Mouse (Mus musculus) A20 (cell line): ENCODE results near the gene Spata6.
A peak's percentile ranks its signal among the peaks of the same experiment; 100 is the strongest.

Experiments
- DNase-seq: peaks from one replicate; pipeline ENCODE4 v3.0.0-alpha.2; 2011; ENCODE audit warnings: low read depth, low spot score

The Spata6 gene

GRCm38 (mm10) chr4:111719776-111720661 lies at the start of gene Spata6:
Spata6 (plus strand) TSS chr4:111719984.
- DNase-seq, result peak; percentile 80

GRCm38 (mm10) chr4:111670566-111671421 lies 49.0 kb upstream of the Spata6 start:
- no peak for DNase-seq

- no peak for DNase-seq
These were observed 48.3 kb upstream of the Spata6 start for GRCm38 (mm10) chr4:111671440-111671839.

- no peak for DNase-seq
These were observed 45.9 kb upstream of the Spata6 start for GRCm38 (mm10) chr4:111673904-111674303.

GRCm38 (mm10) chr4:111681926-111682325 lies 37.9 kb upstream of the Spata6 start:
- DNase-seq, result no peak

GRCm38 (mm10) chr4:111682793-111683192 lies 37.0 kb upstream of the Spata6 start:
- no peak for DNase-seq

GRCm38 (mm10) chr4:111683843-111684242 lies 35.9 kb upstream of the Spata6 start:
- no peak for DNase-seq

- no peak for DNase-seq
These were observed 33.8 kb upstream of the Spata6 start for GRCm38 (mm10) chr4:111685951-111686350.

GRCm38 (mm10) chr4:111686951-111687350 lies 32.8 kb upstream of the Spata6 start:
- DNase-seq, result peak; percentile 45

GRCm38 (mm10) chr4:111687613-111688012 lies 32.2 kb upstream of the Spata6 start:
- peak; percentile 61 for DNase-seq

GRCm38 (mm10) chr4:111691057-111691543 lies 28.7 kb upstream of the Spata6 start:
- no peak for DNase-seq

- no peak for DNase-seq
These were observed 18.4 kb upstream of the Spata6 start for GRCm38 (mm10) chr4:111701381-111701780.

GRCm38 (mm10) chr4:111704126-111704525 lies 15.7 kb upstream of the Spata6 start:
- no peak for DNase-seq

GRCm38 (mm10) chr4:111704975-111705374 lies 14.8 kb upstream of the Spata6 start:
- DNase-seq, result no peak

GRCm38 (mm10) chr4:111719296-111719695 lies 488 bp upstream of the Spata6 start:
- no peak for DNase-seq

GRCm38 (mm10) chr4:111720662-111721003 lies 849 bp downstream of the Spata6 start:
- no peak for DNase-seq

- peak; percentile 14 for DNase-seq
These were observed 1.5 kb downstream of the Spata6 start for GRCm38 (mm10) chr4:111721121-111721840.

GRCm38 (mm10) chr4:111737551-111737950 lies 17.8 kb downstream of the Spata6 start:
- no peak for DNase-seq

- no peak for DNase-seq
These were observed 60.7 kb downstream of the Spata6 start for GRCm38 (mm10) chr4:111780533-111780932.

GRCm38 (mm10) chr4:111799892-111800291 lies 80.1 kb downstream of the Spata6 start:
- no peak for DNase-seq

- no peak for DNase-seq
These were observed 83.4 kb downstream of the Spata6 start for GRCm38 (mm10) chr4:111803164-111803563.

- no peak for DNase-seq
These were observed 97.7 kb downstream of the Spata6 start for GRCm38 (mm10) chr4:111817478-111817877.
